Mouse (Mus musculus) layer of hippocampus, postnatal 10 days (tissue): ENCODE measurements around the gene Hap1. TPM values are rescaled to one million over a fixed set of nuclear protein-coding genes. Genes with fewer than 3 reads are reported as not detected.
"Not testable (repeated sequence)": the region's sequence is repeated elsewhere in the genome, so short reads cannot be mapped to it uniquely, and the experiment has no call there.

Experiments
- DNase-seq, 2 experiments: peaks; one replicate each; pipeline ENCODE4 v3.0.0; 2021; ENCODE audit warnings: low spot score in 2 of 2
- total RNA-seq, 2 experiments: library from RNA; stranded (reverse); gene quantifications; 2 replicates each; pipeline ENCODE4 v1.2.3; 2021

The Hap1 gene
- total RNA-seq, 2 experiments from 2014 or later = 124 to 125 TPM

GRCm38 (mm10) chr11:100357408-100357807, 1.5 kb upstream of the Hap1 start:
- no peak for DNase-seq

- DNase-seq = no peak
Observed at GRCm38 (mm10) chr11:100356819-100357211, 887 bp upstream of the Hap1 start.

- peak; percentile 54 to 68 for DNase-seq
Observed at GRCm38 (mm10) chr11:100355151-100355951, 577 bp downstream of the Hap1 start.

- DNase-seq = peak in 1 of 2 experiments; percentile 51
Observed at GRCm38 (mm10) chr11:100352076-100352857, 3.7 kb downstream of the Hap1 start.

- DNase-seq = no peak
Observed at GRCm38 (mm10) chr11:100344269-100344668, 11.7 kb downstream of the Hap1 start.

GRCm38 (mm10) chr11:100335731-100336130, 20.2 kb downstream of the Hap1 start:
- DNase-seq = no peak

- no peak for DNase-seq
Observed at GRCm38 (mm10) chr11:100333944-100334457, 21.9 kb downstream of the Hap1 start, which contains the start of gene Gast. Gast (plus strand) TSS chr11:100334407.

- peak in 1 of 2 experiments; percentile 45 for DNase-seq
Observed at GRCm38 (mm10) chr11:100332766-100333515, 23.0 kb downstream of the Hap1 start.

- not testable (repeated sequence) for DNase-seq
Observed at GRCm38 (mm10) chr11:100330816-100331375, 25.0 kb downstream of the Hap1 start.

GRCm38 (mm10) chr11:100330235-100330634, 25.7 kb downstream of the Hap1 start:
- no peak for DNase-seq

- no peak for DNase-seq
Observed at GRCm38 (mm10) chr11:100327761-100328160, 28.2 kb downstream of the Hap1 start.

- no peak for DNase-seq
Observed at GRCm38 (mm10) chr11:100327316-100327715, 28.6 kb downstream of the Hap1 start.

GRCm38 (mm10) chr11:100325062-100325629, 30.8 kb downstream of the Hap1 start:
- no peak for DNase-seq

- DNase-seq = peak; percentile 55 to 73
Observed at GRCm38 (mm10) chr11:100323578-100323977, 32.4 kb downstream of the Hap1 start.

- no peak for DNase-seq
Observed at GRCm38 (mm10) chr11:100322591-100323258, 33.2 kb downstream of the Hap1 start.

GRCm38 (mm10) chr11:100321479-100322305, 34.2 kb downstream of the Hap1 start:
- DNase-seq = not testable (repeated sequence)

- DNase-seq = not testable (repeated sequence)
Observed at GRCm38 (mm10) chr11:100320701-100321410, 35.1 kb downstream of the Hap1 start.

GRCm38 (mm10) chr11:100320172-100320630, 35.7 kb downstream of the Hap1 start:
- DNase-seq = peak; percentile 87 to 93
